Mouse (Mus musculus) spleen, adult 12 weeks (tissue): ENCODE measurements at regions not wholly inside any gene's neighbourhood (a gene's known extent, or its start where the extent isn't known, plus 50 kb on each side); places are given as distances from the start of the nearest gene placed in this dataset.

Experiments used
- DNase-seq: peaks from one replicate; pipeline ENCODE4 v3.0.0; 2022; ENCODE audit warnings: low spot score

- DNase-seq = no peak
Measured at GRCm38 (mm10) chr10:37447333-37448204, 308.8 kb upstream of the Marcks start.

- no peak for DNase-seq
Measured at GRCm38 (mm10) chr10:37439863-37440613, 301.3 kb upstream of the Marcks start.

- no peak for DNase-seq
Measured at GRCm38 (mm10) chr10:37438312-37438711, 299.6 kb upstream of the Marcks start.

DNA sequence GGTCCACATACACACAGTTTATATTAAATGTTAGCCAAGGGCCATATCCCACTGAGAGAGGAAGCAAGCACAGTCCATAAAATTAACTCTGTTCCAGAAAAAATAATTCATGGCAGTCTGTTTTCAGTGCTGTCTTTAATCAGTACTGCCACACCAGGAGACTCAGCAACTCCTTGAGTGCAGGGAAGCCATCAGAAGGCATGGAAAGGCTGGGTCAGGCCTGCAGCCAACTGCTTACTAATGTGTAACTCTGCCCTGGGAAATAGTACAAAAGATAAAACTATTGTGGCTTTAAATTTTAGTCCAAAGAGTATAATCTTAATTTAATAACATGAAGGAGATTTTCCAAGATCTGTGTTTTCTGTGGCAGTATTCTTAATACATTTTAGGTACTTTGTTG lies 298.1 kb upstream of the Marcks start:
- no peak for DNase-seq

DNA sequence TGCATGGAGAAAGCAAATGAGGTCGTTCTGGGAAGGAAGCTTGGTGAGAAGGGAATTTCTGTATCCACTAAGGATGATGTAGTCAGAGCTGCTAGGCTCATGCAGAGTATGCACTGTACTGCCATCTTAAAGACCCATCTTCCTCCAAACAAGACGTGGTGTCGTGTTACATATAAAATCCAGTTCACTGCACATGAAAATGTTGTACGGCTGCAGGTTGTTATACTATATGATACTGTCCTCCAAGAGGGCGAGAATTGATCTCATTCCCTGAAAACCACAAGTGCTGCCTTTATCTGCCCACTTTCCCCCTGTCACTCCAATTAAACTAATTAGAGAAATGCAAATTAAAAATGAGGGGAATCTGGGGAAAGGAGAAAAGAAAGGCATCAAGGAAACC lies 295.5 kb upstream of the Marcks start:
- no peak for DNase-seq

DNA sequence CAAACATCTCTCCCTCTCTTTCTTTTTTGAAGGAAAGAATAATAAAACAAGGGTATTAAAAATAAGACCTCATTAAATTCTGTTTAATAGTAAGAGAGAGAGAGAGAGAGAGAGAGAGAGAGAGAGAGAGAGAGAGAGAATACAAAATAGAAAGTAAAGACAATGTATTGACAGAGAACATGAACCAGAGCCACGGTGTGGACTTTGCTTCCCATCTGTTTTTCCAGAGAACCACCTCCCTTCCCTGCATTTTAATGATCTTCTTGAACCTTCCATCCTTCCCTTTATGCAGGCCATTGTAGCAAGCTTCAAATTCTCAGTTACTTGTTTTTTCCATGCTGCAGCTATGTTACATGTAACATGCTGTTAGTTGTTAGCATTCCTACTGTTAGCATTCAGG lies 284.3 kb upstream of the Marcks start:
- DNase-seq = no peak

DNA sequence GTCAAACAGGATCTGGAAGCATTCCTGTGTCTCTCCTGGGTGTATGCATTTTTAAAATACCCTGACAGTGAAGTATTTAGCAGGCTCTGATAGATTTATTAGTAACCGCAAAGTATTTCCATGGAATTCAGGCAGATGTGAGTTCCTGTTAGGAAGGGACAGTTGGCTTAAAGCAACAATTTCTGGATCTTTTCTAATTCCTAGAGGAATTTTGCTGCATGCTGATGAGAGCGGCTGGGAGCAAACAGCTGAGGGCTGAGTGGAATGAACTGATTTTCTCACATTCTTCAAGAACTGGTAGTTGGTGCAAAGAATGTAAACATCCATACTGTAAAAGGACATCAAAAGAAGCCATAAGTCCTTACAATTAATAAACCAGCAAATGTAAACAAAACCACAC lies 283.9 kb upstream of the Marcks start:
- no peak for DNase-seq

GRCm38 (mm10) chr10:37416321-37416720 lies 277.6 kb upstream of the Marcks start:
- DNase-seq = no peak

DNA sequence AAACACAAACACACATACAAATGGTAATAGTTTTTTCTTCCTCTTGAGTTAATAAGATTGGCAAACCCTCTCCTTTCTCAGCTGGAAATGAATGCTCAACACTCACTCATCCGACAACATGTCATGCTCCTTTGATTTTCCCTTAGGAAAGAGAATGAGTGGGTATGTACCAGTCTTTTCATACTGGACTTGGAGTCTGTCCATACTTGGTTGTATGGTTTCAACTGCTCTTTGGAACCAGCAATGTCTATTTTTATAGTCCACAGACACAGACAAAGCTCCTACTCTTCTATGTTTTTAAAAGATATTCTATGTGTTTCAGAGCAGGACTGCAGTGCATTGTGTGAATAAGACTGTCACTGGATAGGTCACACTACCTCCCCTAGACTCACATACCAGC lies 273.7 kb upstream of the Marcks start:
- DNase-seq = no peak

DNA sequence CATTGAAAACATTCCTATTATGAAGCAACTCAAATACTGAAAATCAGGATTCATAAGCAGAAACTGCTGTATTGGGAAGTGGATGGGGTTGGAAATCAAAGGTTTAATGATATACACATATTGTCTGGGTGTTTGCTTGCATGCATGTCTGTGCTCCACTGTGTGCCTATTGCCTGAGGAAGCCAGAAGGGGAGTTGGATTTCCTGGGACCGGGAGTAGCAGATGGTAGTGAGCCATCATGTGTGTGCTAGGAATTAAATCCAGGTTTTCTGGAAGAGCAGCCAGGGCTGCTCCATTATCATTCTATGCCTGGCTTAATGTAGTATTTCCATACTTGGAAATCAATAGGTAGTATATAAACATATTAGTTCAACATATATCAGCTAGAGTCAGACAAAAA lies 271.0 kb upstream of the Marcks start:
- no peak for DNase-seq

DNA sequence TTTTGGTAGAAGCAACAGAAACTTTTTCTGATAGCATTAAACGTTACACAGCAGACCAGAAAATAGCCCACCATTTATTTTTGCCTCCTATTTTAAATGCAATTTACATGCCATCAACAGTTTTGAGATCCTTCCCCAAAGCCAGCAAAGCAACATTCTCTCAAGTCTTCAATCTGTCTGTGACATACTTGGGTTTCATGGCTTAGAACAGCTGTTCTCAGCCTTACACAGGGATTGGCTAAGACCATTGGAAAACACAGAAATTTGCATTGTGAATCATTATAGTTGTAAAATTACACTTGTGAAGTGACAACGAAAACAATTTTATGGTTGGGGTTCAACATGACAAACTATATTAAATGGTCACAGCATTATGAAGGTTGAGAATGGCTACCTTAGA lies 268.8 kb upstream of the Marcks start:
- DNase-seq = no peak

DNA sequence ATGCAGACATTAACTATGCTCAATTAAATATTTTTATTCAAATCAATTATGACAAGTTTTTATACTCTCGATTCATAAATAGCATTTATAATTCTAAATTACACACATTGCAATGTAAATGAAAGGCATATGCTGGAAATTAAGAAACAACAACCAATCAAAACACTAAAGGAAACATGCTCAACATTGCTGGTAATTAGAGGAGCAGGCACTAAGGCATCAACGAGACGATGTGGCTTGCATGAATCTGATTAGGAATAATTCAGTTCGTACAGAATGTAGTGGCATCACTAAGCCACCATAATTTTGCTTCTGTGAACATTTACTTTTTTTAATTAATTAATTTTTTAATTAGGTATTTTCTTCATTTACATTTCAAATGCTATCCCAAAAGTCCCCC lies 266.2 kb upstream of the Marcks start:
- no peak for DNase-seq

DNA sequence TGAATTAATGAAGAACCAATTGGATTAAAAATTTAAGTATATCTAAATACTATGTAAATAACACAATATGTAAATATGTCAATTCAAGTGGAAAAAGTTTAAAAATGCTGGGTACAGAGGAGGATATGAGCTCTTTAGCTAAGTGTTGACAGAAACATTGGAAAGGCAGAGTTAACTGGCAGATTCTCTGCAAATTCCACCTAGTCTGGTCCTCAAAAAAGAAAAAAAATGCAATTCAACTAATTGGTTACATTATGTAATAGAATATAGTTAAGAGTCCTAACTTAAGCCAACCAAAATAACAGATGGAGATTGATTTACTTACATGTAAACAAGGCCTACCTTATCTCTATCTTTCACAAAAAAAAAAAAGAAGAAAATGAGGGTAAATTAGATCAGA lies 265.7 kb upstream of the Marcks start:
- DNase-seq = no peak

DNA sequence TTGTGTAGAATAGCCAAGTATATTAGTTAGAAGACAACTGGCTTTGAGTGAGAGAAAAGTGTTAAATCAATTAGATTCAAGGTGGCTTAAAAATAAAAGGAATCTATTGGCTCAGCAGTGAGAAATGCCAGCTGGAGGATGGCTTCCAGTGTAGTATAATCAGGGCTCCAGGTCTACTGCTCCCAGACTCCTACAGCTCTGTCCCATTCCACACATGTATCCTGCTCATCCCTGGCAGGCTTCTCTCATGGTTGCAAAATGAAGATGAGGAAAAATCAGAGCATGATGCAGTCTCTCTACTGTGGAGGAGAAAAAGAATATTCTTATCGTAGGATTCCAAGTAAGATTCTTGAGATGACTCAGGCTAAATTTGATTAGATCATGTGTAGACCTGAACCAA lies 263.7 kb upstream of the Marcks start:
- no peak for DNase-seq

GRCm38 (mm10) chr10:37400991-37401390 lies 262.3 kb upstream of the Marcks start:
- no peak for DNase-seq

DNA sequence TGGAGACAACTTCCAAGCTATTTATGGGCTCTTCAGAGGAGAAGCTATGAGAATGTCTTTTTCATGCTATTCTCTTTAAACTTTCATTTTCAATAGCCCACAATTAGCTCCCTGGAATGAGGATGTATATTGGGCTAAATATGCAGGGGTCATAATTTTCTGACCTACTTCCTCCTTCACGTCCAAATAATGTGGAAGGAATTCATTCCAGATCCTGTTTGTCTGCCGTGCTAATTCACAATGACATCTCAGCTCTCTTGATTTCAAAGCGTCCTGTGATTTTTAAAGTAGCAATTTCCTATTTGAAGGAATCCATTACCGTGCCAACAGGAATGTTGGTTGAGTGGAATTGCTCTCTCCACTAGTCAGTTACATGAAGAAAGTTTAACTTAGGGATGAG lies 261.7 kb upstream of the Marcks start:
- no peak for DNase-seq

GRCm38 (mm10) chr10:37397271-37397991 lies 258.7 kb upstream of the Marcks start:
- DNase-seq = no peak

- DNase-seq = no peak
Measured at GRCm38 (mm10) chr10:37390011-37390410, 251.3 kb upstream of the Marcks start.

DNA sequence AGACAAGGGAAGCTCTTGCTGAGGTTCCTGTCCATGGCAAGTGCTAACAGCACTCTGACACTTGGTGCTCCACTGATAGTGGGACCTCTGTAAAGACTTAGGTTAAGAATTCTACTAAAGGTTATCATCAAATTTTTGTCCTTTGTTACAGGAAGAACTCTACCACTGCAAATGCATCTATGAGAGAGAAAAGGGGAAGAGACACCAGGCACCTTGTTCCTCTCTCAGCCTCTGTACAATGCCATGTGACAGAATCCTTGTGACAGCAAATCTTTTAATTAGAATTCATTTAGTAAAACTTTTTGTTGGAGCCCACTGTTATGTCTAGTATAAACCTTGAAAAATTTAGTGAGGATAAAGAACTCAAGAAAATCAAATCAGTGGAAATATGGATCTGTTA lies 247.5 kb upstream of the Marcks start:
- DNase-seq = no peak

GRCm38 (mm10) chr10:37380024-37380423 lies 241.3 kb upstream of the Marcks start:
- DNase-seq = no peak

- no peak for DNase-seq
Measured at GRCm38 (mm10) chr10:37378002-37378702, 239.4 kb upstream of the Marcks start.
